Mouse (Mus musculus): ENCODE data around the gene Med12l. TPM values are rescaled to one million over a fixed set of nuclear protein-coding genes. Genes with fewer than 3 reads are reported as not detected.

The Med12l gene
- polyA plus RNA-seq, 1 experiment: not detected

DNA sequence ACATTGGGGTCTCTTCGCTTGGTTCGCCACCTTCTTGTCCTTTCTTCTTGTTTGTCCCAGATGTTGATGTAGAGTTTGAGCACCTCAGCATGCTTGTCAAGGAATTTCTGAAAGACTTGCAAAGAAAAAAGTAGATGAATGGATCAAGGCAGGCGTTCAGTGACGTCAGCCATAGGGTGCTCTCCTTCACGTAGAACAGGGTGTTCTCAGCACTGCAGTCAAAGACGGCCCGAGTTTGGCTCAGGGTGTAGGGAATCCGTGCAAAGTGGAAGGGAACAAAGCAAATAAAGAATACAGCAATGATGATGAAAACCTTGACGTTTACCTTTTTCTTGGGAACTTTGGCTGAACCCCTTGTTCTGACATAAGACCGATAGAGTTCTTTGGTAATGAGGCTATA is 211.6 kb downstream of the Med12l start:
- H3K9me3 ChIP-seq (ENCODE audit: control insufficient read depth, low read length): no peaks in the 10 kb centered on the region
- no peak overlapping the region for H3K4me3 ChIP-seq (replicated peaks)
- TF ChIP-seq GATA1 (IDR thresholded peaks at IDR 0.05; ENCODE audit: low read length) (no peak), TAL1 (IDR thresholded peaks at IDR 0.05; ENCODE audit: low read length) (no peak)
- H3K36me3 ChIP-seq (ENCODE audit: control insufficient read depth): no peaks in the 10 kb centered on the region
- H3K27me3 ChIP-seq (ENCODE audit: control insufficient read depth): no peaks in the 10 kb centered on the region
- H3K4me1 ChIP-seq (ENCODE audit: control insufficient read depth): no peaks in the 10 kb centered on the region

DNA sequence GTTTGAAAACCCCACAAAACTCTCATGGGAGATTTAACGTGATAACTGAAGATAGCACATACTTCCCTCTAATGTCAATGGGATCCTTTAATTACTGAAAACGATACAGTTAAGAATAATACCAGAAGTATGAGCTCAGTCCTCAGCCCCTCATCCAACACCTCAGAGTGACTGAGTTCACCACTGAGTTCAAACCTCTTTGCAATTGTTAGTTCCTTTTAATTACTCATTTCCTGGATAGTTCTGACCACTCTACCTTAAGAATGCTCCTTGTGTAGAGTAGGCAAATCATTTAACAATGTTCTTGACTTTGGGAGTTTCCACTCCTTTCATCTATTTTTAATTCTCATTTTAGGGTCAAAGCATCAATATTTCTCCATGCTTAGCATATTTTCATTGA is 213.7 kb downstream of the Med12l start:
- H3K36me3 ChIP-seq (ENCODE audit: control insufficient read depth): no peaks in the 10 kb centered on the region

GRCm38 (mm10) chr3:59222303-59222702 is 216.7 kb downstream of the Med12l start:
- TF ChIP-seq TAL1 (IDR thresholded peaks at IDR 0.05; ENCODE audit: low read length): no peak
- TF ChIP-seq GATA1 (IDR thresholded peaks at IDR 0.05; ENCODE audit: low read length): no peak
- Histone ChIP-seq H3K4me3 (replicated peaks) (no peak overlapping the region), H3K27me3 (ENCODE audit: control insufficient read depth) (no peaks in the 10 kb centered on the region), H3K36me3 (ENCODE audit: control insufficient read depth) (no peaks in the 10 kb centered on the region), H3K9me3 (ENCODE audit: control insufficient read depth, low read length) (no peaks in the 10 kb centered on the region), H3K4me1 (ENCODE audit: control insufficient read depth) (no peaks in the 10 kb centered on the region)

More for the DNA sequence above, 213.7 kb downstream of the Med12l start:
- no peaks in the 10 kb centered on the region for H3K9me3 ChIP-seq (ENCODE audit: control insufficient read depth, low read length)
- H3K27me3 ChIP-seq (ENCODE audit: control insufficient read depth): no peaks in the 10 kb centered on the region
- H3K4me1 ChIP-seq (ENCODE audit: control insufficient read depth): no peaks in the 10 kb centered on the region
- no peak overlapping the region for H3K4me3 ChIP-seq (replicated peaks)
- TF ChIP-seq GATA1 (IDR thresholded peaks at IDR 0.05; ENCODE audit: low read length): no peak
- TF ChIP-seq TAL1 (IDR thresholded peaks at IDR 0.05; ENCODE audit: low read length): no peak

- no peaks in the 10 kb centered on the region for H3K4me1 ChIP-seq (ENCODE audit: control insufficient read depth)
- H3K27me3 ChIP-seq (ENCODE audit: control insufficient read depth): no peaks in the 10 kb centered on the region
- H3K4me3 ChIP-seq (replicated peaks): no peak overlapping the region
- H3K9me3 ChIP-seq (ENCODE audit: control insufficient read depth, low read length): no peaks in the 10 kb centered on the region
- H3K36me3 ChIP-seq (ENCODE audit: control insufficient read depth): no peaks in the 10 kb centered on the region
- no peak for TF ChIP-seq TAL1 (IDR thresholded peaks at IDR 0.05; ENCODE audit: low read length)
- no peak for TF ChIP-seq GATA1 (IDR thresholded peaks at IDR 0.05; ENCODE audit: low read length)
Measured at GRCm38 (mm10) chr3:59225411-59225810, 219.8 kb downstream of the Med12l start.

- Histone ChIP-seq H3K4me3 (replicated peaks) (no peak overlapping the region), H3K9me3 (ENCODE audit: control insufficient read depth, low read length) (no peaks in the 10 kb centered on the region), H3K27me3 (ENCODE audit: control insufficient read depth) (no peaks in the 10 kb centered on the region), H3K36me3 (ENCODE audit: control insufficient read depth) (no peaks in the 10 kb centered on the region), H3K4me1 (ENCODE audit: control insufficient read depth) (no peaks in the 10 kb centered on the region)
- no peak for TF ChIP-seq TAL1 (IDR thresholded peaks at IDR 0.05; ENCODE audit: low read length)
- no peak for TF ChIP-seq GATA1 (IDR thresholded peaks at IDR 0.05; ENCODE audit: low read length)
Measured at GRCm38 (mm10) chr3:59227696-59228095, 222.1 kb downstream of the Med12l start.

DNA sequence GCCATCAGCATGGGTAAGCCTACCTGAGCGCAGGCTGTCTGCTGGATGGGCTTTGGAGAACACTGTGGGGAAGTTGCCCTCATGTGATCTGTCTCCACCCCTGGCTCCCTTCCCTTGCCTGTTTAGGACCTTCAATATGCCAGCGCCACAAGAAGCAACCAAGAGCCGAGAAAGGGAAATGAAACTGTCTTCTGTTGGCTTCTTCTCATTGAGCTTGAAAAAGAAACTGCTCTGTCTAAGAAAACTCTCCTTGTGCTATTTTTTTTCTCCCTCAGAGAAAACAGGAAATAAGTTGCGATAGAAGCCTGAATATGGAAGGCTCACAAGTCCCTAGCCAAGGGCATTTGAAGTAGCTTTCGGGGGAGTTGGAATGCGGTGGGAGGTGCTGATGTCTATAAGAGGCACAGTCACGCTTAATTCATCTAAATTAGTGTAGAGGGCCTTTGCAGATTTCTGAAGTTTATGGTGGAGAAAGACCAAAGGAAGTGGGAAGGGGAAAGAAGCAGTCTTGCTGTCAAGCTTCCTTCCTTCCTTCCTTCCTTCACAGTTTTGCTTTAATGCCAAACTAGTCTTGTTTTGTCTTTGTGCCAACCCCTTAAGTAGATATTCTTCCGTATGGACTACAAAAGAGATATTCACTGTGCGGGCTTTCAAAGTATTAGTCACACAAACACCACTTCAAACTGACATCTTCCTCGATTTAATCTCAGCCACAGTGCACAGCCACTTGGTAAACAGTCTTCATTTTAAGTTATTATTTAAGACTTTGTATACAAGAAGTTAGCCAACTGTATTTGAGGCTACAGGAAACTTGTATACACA is 223.3 kb downstream of the Med12l start:
- Histone ChIP-seq H3K27me3 (ENCODE audit: control insufficient read depth) (no peaks in the 10 kb centered on the region), H3K36me3 (ENCODE audit: control insufficient read depth) (no peaks in the 10 kb centered on the region), H3K4me3 (replicated peaks) (no peak overlapping the region), H3K4me1 (ENCODE audit: control insufficient read depth) (no peaks in the 10 kb centered on the region), H3K9me3 (ENCODE audit: control insufficient read depth, low read length) (no peaks in the 10 kb centered on the region)
- TF ChIP-seq TAL1 (IDR thresholded peaks at IDR 0.05; ENCODE audit: low read length): no peak
- TF ChIP-seq GATA1 (IDR thresholded peaks at IDR 0.05; ENCODE audit: low read length): no peak

DNA sequence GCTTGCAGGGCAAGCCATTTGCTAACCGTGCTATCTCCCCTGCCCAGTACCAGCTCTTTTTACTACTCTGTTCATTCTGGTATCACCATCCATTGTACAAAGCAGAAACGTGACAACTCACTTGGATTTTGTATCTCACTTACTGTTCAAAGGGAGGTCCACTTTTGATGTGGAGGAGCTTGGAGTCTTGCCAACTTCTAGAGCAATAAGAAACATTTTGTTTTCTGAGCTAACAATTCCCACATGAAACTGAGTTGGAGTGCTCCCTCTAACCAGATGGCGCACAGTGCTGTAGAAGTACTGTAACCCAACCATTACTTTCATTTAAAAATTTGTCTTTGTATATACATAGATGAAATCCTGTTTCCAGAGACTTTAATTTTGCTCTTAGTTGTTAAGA is 225.3 kb downstream of the Med12l start:
- TF ChIP-seq TAL1 (IDR thresholded peaks at IDR 0.05; ENCODE audit: low read length) (no peak), GATA1 (IDR thresholded peaks at IDR 0.05; ENCODE audit: low read length) (no peak)
- no peaks in the 10 kb centered on the region for H3K36me3 ChIP-seq (ENCODE audit: control insufficient read depth)
- no peaks in the 10 kb centered on the region for H3K27me3 ChIP-seq (ENCODE audit: control insufficient read depth)
- no peaks in the 10 kb centered on the region for H3K4me1 ChIP-seq (ENCODE audit: control insufficient read depth)
- no peaks in the 10 kb centered on the region for H3K9me3 ChIP-seq (ENCODE audit: control insufficient read depth, low read length)
- no peak overlapping the region for H3K4me3 ChIP-seq (replicated peaks)

DNA sequence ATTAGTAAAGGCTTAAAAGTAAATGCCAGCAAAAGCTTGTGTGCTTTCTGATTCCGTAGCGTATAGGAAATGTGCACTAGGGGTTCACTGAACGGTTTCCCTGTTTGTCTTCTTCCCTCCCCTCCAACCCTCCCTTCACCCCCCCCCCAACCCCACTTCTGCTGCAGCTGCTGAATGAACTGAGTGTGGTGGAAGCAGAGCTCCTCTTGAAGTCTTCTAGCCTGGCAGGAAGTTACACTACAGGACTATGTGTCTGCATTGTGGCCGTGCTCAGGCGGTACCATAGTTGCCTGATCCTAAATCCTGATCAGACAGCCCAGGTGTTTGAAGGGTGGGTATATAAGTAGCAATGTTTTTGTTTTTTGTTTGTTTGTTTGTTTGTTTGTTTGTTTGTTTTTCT is 229.3 kb downstream of the Med12l start:
- Histone ChIP-seq H3K27me3 (ENCODE audit: control insufficient read depth) (no peaks in the 10 kb centered on the region), H3K36me3 (ENCODE audit: control insufficient read depth) (no peaks in the 10 kb centered on the region), H3K9me3 (ENCODE audit: control insufficient read depth, low read length) (no peaks in the 10 kb centered on the region), H3K4me1 (ENCODE audit: control insufficient read depth) (no peaks in the 10 kb centered on the region), H3K4me3 (replicated peaks) (no peak overlapping the region)
- TF ChIP-seq GATA1 (IDR thresholded peaks at IDR 0.05; ENCODE audit: low read length): no peak
- no peak for TF ChIP-seq TAL1 (IDR thresholded peaks at IDR 0.05; ENCODE audit: low read length)

- Histone ChIP-seq H3K27me3 (ENCODE audit: control insufficient read depth) (no peaks in the 10 kb centered on the region), H3K9me3 (ENCODE audit: control insufficient read depth, low read length) (no peaks in the 10 kb centered on the region), H3K4me3 (replicated peaks) (no peak overlapping the region), H3K36me3 (ENCODE audit: control insufficient read depth) (no peaks in the 10 kb centered on the region), H3K4me1 (ENCODE audit: control insufficient read depth) (no peaks in the 10 kb centered on the region)
- TF ChIP-seq TAL1 (IDR thresholded peaks at IDR 0.05; ENCODE audit: low read length) (no peak), GATA1 (IDR thresholded peaks at IDR 0.05; ENCODE audit: low read length) (no peak)
Measured at GRCm38 (mm10) chr3:59243384-59243783, 237.8 kb downstream of the Med12l start.

All from erythroblast, embryonic 14.5 days (primary cell).